Mouse (Mus musculus): Measurements from ENCODE around the gene Cers6.

DNA sequence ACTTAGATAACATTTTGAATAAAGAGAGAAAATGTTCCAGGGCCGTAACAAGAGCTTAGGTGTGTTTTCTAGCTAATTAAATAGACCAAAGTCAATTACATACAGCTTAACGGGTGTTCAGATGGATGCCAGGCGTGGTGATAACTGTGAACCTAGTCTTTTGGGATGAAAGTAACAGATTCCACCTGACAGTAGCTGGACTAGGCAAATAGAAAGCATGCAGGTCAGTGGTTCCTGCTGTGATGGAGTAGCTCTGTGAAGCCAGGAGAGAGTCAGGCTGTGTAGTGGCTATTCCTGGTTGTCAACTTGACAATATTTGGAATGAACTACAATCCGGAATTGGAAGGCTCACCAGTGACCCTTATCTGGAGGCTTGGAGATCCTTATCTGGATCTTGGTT, 56.3 kb downstream of the Cers6 start:
- TF ChIP-seq CTCF (conservative IDR thresholded peaks at IDR 0.05; ENCODE audit: low read length) = no peak
- TF ChIP-seq POU5F1 (IDR thresholded peaks at IDR 0.05; ENCODE audit: borderline replicate concordance, low read length) = no peak

All from E14TG2a.4 (cell line).